Mouse (Mus musculus): ENCODE data around the gene Olfr1314. TPM values are rescaled to one million over a fixed set of nuclear protein-coding genes. Genes with fewer than 3 reads are reported as not detected.

Olfr1314 gene
- not detected for polyA plus RNA-seq (2017; shearing (Covaris generic))

GRCm38 (mm10) chr2:112096681-112097080, at the start of gene Olfr1314:
TSS of gene Olfr1314 (minus strand) at chr2:112096781.

GRCm38 (mm10) chr2:112140029-112140428, 43.4 kb upstream of the Olfr1314 start, which contains the start of gene Olfr1317:
TSS of gene Olfr1317 (plus strand) at chr2:112140329.

GRCm38 (mm10) chr2:112134877-112135276, 38.3 kb upstream of the Olfr1314 start, which contains the start of gene Olfr1316:
TSS of gene Olfr1316 (minus strand) at chr2:112134977.

GRCm38 (mm10) chr2:112115340-112115739, 18.8 kb upstream of the Olfr1314 start, which contains the start of gene Olfr1315-ps1:
TSS of gene Olfr1315-ps1 (minus strand) at chr2:112115440.

GRCm38 (mm10) chr2:112077743-112078142, 18.8 kb downstream of the Olfr1314 start, which contains the start of gene Olfr1313:
TSS of gene Olfr1313 (minus strand) at chr2:112077843.

GRCm38 (mm10) chr2:112050138-112050537, 46.4 kb downstream of the Olfr1314 start, which contains the start of gene Olfr1312:
TSS of gene Olfr1312 (minus strand) at chr2:112050238.

Other genes starting within 250 kb of the Olfr1314 start
- not detected for gene Olfr1305, start 219.6 kb downstream of the Olfr1314 start, polyA plus RNA-seq (2017; shearing (Covaris generic))
- not detected for gene Olfr1306, start 180.5 kb downstream of the Olfr1314 start, polyA plus RNA-seq (2017; shearing (Covaris generic))
- gene Olfr1307, start 147.3 kb downstream of the Olfr1314 start, polyA plus RNA-seq (2017; shearing (Covaris generic)) = 0.07 TPM
- not detected for gene Olfr1308, start 131.8 kb downstream of the Olfr1314 start, polyA plus RNA-seq (2017; shearing (Covaris generic))
- gene Olfr1309, start 106.5 kb downstream of the Olfr1314 start, polyA plus RNA-seq (2017; shearing (Covaris generic)) = not detected
- not detected for gene Olfr1310, start 84.1 kb downstream of the Olfr1314 start, polyA plus RNA-seq (2017; shearing (Covaris generic))
- gene Olfr1311, start 72.4 kb downstream of the Olfr1314 start, polyA plus RNA-seq (2017; shearing (Covaris generic)) = not detected
- 0.17 TPM for gene Olfr1312, start 46.5 kb downstream of the Olfr1314 start, polyA plus RNA-seq (2017; shearing (Covaris generic))
- not detected for gene Olfr1313, start 18.9 kb downstream of the Olfr1314 start, polyA plus RNA-seq (2017; shearing (Covaris generic))
- not detected for gene Olfr1315-ps1, start 18.7 kb upstream of the Olfr1314 start, polyA plus RNA-seq (2017; shearing (Covaris generic))
- not detected for gene Olfr1316, start 38.2 kb upstream of the Olfr1314 start, polyA plus RNA-seq (2017; shearing (Covaris generic))
- gene Olfr1317, start 43.5 kb upstream of the Olfr1314 start, polyA plus RNA-seq (2017; shearing (Covaris generic)) = not detected
- gene Olfr1318, start 57.4 kb upstream of the Olfr1314 start, polyA plus RNA-seq (2017; shearing (Covaris generic)) = not detected
- 96.7 TPM for gene Lpcat4, start 142.7 kb upstream of the Olfr1314 start, polyA plus RNA-seq (2017; shearing (Covaris generic))
- gene Nutm1, start 162.5 kb upstream of the Olfr1314 start, polyA plus RNA-seq (2017; shearing (Covaris generic)) = not detected
- 131 TPM for gene Nop10, start 165.1 kb upstream of the Olfr1314 start, polyA plus RNA-seq (2017; shearing (Covaris generic))
- 39.5 TPM for gene Slc12a6, start 169.0 kb upstream of the Olfr1314 start, polyA plus RNA-seq (2017; shearing (Covaris generic))
- not detected for gene Gm21985, start 169.5 kb upstream of the Olfr1314 start, polyA plus RNA-seq (2017; shearing (Covaris generic))

Data from effector memory CD4-positive, alpha-beta T cell, adult 5 months (primary cell).